Mouse (Mus musculus): ENCODE data around the gene Gm2a. TPM values are rescaled to one million over a fixed set of nuclear protein-coding genes. Genes with fewer than 3 reads are reported as not detected.
A peak's percentile ranks its signal among the peaks of the same experiment; 100 is the strongest.

Gene Gm2a
- polyA plus RNA-seq, 1 experiment from 2014 or later = 31.4 TPM

DNA sequence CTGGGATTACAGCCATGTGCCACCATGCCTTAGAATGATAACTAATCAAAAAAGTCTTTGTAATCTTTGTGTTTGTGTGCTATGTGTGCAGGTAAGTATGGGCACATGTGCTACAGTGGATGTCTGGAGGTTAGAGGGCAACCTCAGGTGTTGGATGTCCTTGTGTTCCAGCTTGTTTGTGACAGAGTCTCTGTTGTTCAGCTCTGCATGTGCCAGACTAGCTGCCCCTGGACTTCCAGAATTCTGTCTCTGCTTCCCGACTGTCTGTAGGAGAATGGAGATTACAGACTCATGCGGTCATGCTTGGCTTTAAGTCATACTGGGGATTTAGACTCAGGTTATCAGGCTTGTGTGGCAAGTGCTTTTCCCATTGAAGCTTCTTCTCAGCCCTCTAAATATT, 16.4 kb downstream of the Gm2a start:
- Histone ChIP-seq H3K4me1 (replicated peaks) (no peaks in the 10 kb centered on the region), H3K9me3 (no peaks in the 10 kb centered on the region), H3K27me3 (no peaks in the 10 kb centered on the region), H3K4me3 (no peak overlapping the region), H3K9ac (no peak overlapping the region), H3K27ac (replicated peaks) (no peak overlapping the region), H3K36me3 (peaks cover 5% of the 10 kb centered on the region; the same call in 1 of the 2 replicates), H3K4me2 (no peak overlapping the region)
- WGBS = 75% methylated on average over 2 of the region's 2 CpGs
- no peak for ATAC-seq (ENCODE audit: low FRiP score, low read depth)

DNA sequence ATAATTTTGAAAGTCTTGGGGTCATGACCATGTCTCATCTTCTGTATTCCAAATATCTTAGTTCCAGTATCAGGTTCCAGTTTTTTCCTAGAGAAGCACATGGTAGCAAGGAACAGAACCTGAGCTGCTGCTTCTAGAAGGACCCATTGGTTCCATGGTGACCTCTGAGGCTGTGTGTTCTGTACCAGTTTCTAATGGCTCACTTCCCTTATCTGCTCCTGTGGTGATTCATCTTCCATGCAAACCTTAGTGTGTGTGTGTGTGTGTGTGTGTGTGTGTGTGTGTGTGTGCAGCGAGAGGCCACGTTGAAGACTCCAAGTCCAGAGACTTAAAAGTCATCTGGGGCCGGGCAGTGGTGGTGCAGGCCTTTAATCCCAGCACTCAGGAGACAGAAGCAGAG, 18.1 kb downstream of the Gm2a start:
- no peak overlapping the region for H3K27ac ChIP-seq (replicated peaks)
- no peak overlapping the region for H3K4me3 ChIP-seq
- no peak for ATAC-seq (ENCODE audit: low FRiP score, low read depth)
- H3K4me2 ChIP-seq = no peak overlapping the region
- H3K36me3 ChIP-seq = no peaks in the 10 kb centered on the region
- no peak overlapping the region for H3K9ac ChIP-seq
- H3K9me3 ChIP-seq = no peaks in the 10 kb centered on the region
- H3K27me3 ChIP-seq = no peaks in the 10 kb centered on the region
- WGBS = 94% methylated on average over 3 of the region's 3 CpGs
- H3K4me1 ChIP-seq (replicated peaks) = no peaks in the 10 kb centered on the region

DNA sequence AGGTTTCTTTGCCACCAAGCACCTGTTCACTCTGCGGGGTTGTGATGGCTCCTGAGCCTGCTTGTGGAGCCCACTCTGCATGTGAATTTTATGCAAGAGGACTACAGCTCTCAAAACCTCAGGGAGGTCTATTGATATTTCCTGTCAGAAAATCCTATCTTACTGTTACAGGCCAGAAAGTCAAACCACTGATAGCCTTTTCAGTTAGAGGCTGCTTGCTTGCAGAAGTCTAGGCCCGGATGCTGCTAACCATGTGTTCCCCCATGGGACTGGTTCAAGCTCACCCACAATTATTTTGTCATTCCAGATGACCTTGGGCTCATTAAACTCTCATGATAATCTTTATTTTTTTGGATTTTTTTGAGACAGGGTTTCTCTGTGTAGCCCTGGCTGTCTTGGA, 19.1 kb downstream of the Gm2a start:
- 92% methylated on average over 2 of the region's 2 CpGs for WGBS
- Histone ChIP-seq H3K4me2 (no peak overlapping the region), H3K27me3 (no peaks in the 10 kb centered on the region), H3K36me3 (no peaks in the 10 kb centered on the region), H3K27ac (replicated peaks) (no peak overlapping the region), H3K9ac (no peak overlapping the region), H3K4me3 (no peak overlapping the region), H3K9me3 (no peaks in the 10 kb centered on the region), H3K4me1 (replicated peaks) (no peaks in the 10 kb centered on the region)
- ATAC-seq (ENCODE audit: low FRiP score, low read depth) = no peak

DNA sequence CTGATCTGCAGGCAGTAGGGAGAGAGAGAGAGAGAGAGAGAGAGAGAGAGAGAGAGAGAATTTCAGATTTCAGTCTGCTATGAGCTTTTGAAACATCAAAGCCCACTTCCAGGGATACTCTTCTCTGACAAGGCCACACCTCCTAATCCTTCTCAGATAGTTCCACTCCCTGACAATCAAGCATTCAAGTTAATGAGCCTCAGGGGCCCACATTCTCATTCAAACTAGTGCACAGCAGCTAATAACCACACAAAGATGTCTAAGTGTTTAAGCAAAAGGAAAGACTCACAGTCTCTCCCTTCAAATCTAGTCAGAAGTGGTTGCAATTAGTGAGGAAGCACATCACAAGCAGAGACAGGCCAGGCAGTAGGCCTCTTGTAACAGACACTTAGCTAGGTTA, 22.4 kb downstream of the Gm2a start:
- no peak overlapping the region for H3K4me3 ChIP-seq
- H3K27me3 ChIP-seq = no peaks in the 10 kb centered on the region
- no peak overlapping the region for H3K4me2 ChIP-seq
- no peaks in the 10 kb centered on the region for H3K36me3 ChIP-seq
- no peak for ATAC-seq (ENCODE audit: low FRiP score, low read depth)
- H3K27ac ChIP-seq (replicated peaks) = peak overlapping the region; percentile 28; the same call in 1 of the 2 replicates
- no peaks in the 10 kb centered on the region for H3K9me3 ChIP-seq
- H3K4me1 ChIP-seq (replicated peaks) = no peaks in the 10 kb centered on the region
- no peak overlapping the region for H3K9ac ChIP-seq

DNA sequence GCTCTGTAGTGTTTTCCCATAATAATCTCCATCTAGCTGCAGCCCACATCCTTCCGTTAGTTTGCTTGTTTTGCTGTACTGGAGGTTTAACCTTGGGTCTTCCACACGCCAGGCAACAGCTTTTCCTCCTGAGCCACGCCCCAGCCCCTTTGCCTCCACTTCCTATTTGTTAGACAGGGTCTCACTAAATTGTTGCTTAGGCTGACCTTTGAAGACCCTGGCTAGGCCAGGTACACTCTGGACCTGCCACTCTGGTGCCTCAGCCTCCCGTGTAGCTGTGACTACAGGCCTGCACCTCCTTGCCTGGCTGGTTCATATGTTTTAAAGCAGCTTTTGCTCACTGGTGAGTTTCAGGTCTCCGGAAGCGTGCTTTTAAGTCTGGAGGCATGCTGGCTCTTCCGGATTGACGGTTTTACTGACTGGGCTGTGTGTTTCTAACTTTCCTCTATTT, 22.9 kb downstream of the Gm2a start:
- peak overlapping the region; percentile 38; the same call in 1 of the 2 replicates for H3K27ac ChIP-seq (replicated peaks)
- no peak overlapping the region for H3K4me3 ChIP-seq
- no peak for ATAC-seq (ENCODE audit: low FRiP score, low read depth)
- H3K36me3 ChIP-seq = no peaks in the 10 kb centered on the region
- 75% methylated on average over 8 of the region's 8 CpGs for WGBS
- no peaks in the 10 kb centered on the region for H3K9me3 ChIP-seq
- no peak overlapping the region for H3K9ac ChIP-seq
- H3K4me2 ChIP-seq = no peak overlapping the region
- H3K27me3 ChIP-seq = no peaks in the 10 kb centered on the region
- H3K4me1 ChIP-seq (replicated peaks) = no peaks in the 10 kb centered on the region

DNA sequence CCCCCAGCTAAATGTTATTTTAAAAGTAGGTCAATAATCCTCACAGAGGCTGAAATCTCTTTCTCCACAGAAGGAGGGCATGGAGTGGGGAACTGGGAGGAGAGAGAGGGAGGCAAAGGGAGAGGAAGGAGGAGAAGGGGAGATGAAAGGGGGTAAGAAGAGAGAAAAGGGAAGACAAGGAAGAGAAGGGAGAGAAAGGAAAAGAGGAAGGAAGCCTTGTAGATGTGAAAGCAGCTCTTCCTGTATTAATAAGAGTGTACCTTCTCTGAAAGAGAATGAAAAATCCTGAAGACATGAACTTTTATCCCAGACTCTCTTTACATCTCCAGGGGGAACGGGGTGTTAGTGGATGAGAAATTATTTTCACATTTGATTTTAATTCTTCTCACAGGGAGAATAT, 23.5 kb downstream of the Gm2a start:
- ATAC-seq (ENCODE audit: low FRiP score, low read depth) = no peak
- WGBS = 81% methylated on average over 1 of the region's 1 CpGs
- no peaks in the 10 kb centered on the region for H3K36me3 ChIP-seq
- no peak overlapping the region for H3K4me3 ChIP-seq
- H3K9me3 ChIP-seq = no peaks in the 10 kb centered on the region
- no peaks in the 10 kb centered on the region for H3K4me1 ChIP-seq (replicated peaks)
- H3K27ac ChIP-seq (replicated peaks) = peak overlapping the region; percentile 38; the same call in 1 of the 2 replicates
- H3K27me3 ChIP-seq = no peaks in the 10 kb centered on the region
- H3K4me2 ChIP-seq = no peak overlapping the region
- no peak overlapping the region for H3K9ac ChIP-seq

DNA sequence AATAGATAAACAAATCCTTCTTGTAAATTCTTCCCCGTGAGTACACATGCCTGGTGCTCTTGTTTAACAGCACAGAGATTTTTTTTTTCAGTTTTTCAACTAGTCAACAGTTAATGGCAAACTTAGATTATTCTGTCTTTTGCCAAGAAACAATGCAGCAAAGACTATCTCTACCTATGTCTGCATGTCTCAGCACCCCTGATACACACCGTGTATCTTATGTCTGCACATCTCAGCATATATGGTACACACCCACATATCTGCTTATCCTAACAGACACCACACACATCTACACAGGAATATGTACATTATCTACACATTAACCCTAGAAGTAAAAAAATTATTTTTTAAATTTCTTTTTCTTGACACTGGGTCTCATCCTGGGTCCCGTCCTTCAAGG, 28.7 kb downstream of the Gm2a start:
- H3K4me2 ChIP-seq = no peak overlapping the region
- H3K4me3 ChIP-seq = no peak overlapping the region
- H3K4me1 ChIP-seq (replicated peaks) = no peaks in the 10 kb centered on the region
- no peak overlapping the region for H3K9ac ChIP-seq
- H3K36me3 ChIP-seq = no peaks in the 10 kb centered on the region
- 88% methylated on average over 3 of the region's 3 CpGs for WGBS
- no peak for ATAC-seq (ENCODE audit: low FRiP score, low read depth)
- H3K27ac ChIP-seq (replicated peaks) = no peak overlapping the region
- no peaks in the 10 kb centered on the region for H3K9me3 ChIP-seq
- no peaks in the 10 kb centered on the region for H3K27me3 ChIP-seq

DNA sequence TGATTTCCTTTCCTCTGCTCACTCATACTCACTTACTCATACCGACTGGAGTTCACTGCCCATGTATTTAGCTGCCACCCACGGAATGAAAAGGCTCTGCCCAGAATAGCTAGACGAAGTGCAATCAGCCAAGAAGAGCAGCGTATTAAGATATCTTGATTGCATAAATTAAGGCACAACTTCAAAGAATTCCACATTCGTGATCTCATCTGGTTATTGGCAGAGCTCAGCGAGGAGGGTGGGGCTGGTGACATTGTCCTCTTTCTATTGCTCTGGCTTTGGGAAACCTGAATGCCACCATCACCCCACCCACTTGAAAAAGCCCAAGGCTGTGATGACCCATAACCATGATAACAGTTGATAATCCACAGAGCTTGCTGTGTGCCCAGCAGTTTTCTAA, 30.0 kb downstream of the Gm2a start:
- Histone ChIP-seq H3K36me3 (no peaks in the 10 kb centered on the region), H3K4me2 (no peak overlapping the region), H3K27ac (replicated peaks) (no peak overlapping the region), H3K4me1 (replicated peaks) (no peaks in the 10 kb centered on the region), H3K27me3 (no peaks in the 10 kb centered on the region), H3K9ac (no peak overlapping the region), H3K9me3 (no peaks in the 10 kb centered on the region), H3K4me3 (no peak overlapping the region)
- ATAC-seq (ENCODE audit: low FRiP score, low read depth) = no peak
- WGBS = 62% methylated on average over 6 of the region's 6 CpGs

DNA sequence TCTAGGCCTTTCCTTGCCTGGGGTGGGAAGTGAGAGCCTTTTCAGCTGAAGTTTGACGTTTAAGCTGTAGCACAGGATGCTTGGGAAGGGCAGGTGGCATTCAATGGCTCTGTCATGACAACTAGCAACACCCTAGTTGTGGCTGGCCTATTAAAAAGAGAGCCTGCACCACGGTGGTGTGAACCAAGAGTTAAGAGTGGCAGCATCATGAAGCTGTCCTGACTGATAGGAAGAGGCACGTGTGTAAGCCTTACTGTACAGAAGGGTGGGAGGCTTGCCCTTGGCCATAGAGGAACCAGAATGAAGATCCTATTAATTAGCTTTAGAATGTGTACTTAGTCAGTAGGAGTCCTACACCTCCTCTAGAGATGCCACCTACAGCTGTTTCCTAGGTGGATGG, 30.5 kb downstream of the Gm2a start:
- H3K4me2 ChIP-seq = no peak overlapping the region
- no peaks in the 10 kb centered on the region for H3K36me3 ChIP-seq
- no peaks in the 10 kb centered on the region for H3K9me3 ChIP-seq
- no peak overlapping the region for H3K9ac ChIP-seq
- ATAC-seq (ENCODE audit: low FRiP score, low read depth) = no peak
- no peaks in the 10 kb centered on the region for H3K4me1 ChIP-seq (replicated peaks)
- H3K4me3 ChIP-seq = no peak overlapping the region
- H3K27ac ChIP-seq (replicated peaks) = no peak overlapping the region
- no peaks in the 10 kb centered on the region for H3K27me3 ChIP-seq
- 73% methylated on average over 3 of the region's 3 CpGs for WGBS

DNA sequence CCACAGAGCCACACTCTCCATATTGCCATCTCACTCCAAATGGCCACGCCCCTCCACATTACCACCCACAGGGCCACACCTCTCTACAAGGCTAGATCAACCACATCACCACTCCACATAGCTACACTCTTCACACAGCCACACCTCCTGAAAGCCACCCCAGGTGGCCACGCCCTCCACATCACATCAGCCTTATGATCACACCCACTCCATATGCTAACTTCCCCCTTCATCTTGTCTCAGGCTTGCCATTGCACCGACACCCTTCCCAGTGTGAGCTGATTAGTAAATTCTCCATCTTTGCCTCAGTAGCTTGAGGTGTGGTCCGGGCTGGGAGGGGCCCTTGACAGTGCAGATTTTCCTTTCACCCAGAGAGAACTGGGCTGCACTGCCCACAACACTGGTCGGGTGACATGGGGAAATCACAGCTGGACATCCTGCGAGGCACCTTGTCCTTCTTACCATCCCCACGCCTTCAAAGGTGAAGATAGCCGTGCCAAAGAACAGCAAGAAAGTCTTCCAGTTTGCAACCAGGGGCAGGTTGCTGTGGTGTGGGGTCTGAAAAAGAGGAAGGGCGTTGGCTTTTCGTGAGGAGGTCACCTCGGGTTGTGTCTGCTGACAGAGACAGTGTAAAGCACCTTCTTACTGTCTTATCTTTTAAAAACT, 33.3 kb downstream of the Gm2a start:
- Histone ChIP-seq H3K4me2 (no peak overlapping the region), H3K36me3 (no peaks in the 10 kb centered on the region), H3K4me1 (replicated peaks) (no peaks in the 10 kb centered on the region), H3K4me3 (no peak overlapping the region), H3K9ac (no peak overlapping the region), H3K27me3 (no peaks in the 10 kb centered on the region), H3K27ac (replicated peaks) (no peak overlapping the region), H3K9me3 (no peaks in the 10 kb centered on the region)
- 91% methylated on average over 11 of the region's 11 CpGs for WGBS
- no peak for ATAC-seq (ENCODE audit: low FRiP score, low read depth)

DNA sequence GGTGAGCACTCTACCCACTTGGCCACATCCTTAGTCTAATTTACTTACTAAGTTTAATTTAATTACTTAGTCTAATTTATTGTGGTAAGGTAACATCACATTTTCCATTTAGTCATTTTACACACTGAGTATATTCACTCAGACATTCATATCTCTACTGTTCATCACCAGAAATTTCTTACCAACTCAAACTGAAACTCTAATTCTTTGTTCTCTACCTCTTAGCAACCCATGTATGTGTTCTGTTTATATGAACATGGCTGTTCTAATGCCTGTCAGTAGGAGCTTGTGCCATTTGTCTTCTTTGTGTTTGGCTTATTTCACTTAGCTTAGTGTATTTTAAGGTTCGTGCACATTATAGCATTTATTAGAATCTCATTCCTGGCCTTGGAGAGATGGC, 34.0 kb downstream of the Gm2a start:
- WGBS = 88% methylated on average over 1 of the region's 1 CpGs
- H3K27ac ChIP-seq (replicated peaks) = no peak overlapping the region

DNA sequence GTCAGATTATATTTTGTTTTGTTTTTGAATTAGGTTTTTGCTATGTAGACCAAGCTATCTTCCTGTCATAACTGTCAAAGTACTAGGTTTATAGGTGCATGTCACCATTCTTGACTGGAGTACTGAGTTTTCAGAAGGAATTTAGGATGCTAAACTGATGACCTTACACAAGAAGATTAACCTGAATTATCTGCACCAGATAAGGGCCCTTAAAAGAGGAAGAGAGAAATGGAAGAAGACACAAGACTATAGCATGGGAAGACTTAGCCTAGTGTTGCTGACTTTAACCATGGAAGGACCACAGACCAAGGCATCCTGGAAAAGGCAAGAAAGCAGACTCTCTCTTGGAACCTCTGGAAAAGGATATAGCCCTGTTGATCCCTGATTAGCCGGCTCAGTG, 35.3 kb downstream of the Gm2a start:
- Histone ChIP-seq H3K36me3 (no peaks in the 10 kb centered on the region), H3K4me3 (no peak overlapping the region), H3K9ac (no peak overlapping the region), H3K9me3 (no peaks in the 10 kb centered on the region), H3K27me3 (no peaks in the 10 kb centered on the region), H3K4me1 (replicated peaks) (no peaks in the 10 kb centered on the region), H3K27ac (replicated peaks) (no peak overlapping the region), H3K4me2 (no peak overlapping the region)
- 97% methylated on average over 1 of the region's 1 CpGs for WGBS
- no peak for ATAC-seq (ENCODE audit: low FRiP score, low read depth)

More for the DNA sequence above, 34.0 kb downstream of the Gm2a start:
- Histone ChIP-seq H3K9ac (no peak overlapping the region), H3K27me3 (no peaks in the 10 kb centered on the region), H3K36me3 (no peaks in the 10 kb centered on the region), H3K4me3 (no peak overlapping the region), H3K4me1 (replicated peaks) (no peaks in the 10 kb centered on the region), H3K4me2 (no peak overlapping the region), H3K9me3 (no peaks in the 10 kb centered on the region)
- no peak for ATAC-seq (ENCODE audit: low FRiP score, low read depth)

DNA sequence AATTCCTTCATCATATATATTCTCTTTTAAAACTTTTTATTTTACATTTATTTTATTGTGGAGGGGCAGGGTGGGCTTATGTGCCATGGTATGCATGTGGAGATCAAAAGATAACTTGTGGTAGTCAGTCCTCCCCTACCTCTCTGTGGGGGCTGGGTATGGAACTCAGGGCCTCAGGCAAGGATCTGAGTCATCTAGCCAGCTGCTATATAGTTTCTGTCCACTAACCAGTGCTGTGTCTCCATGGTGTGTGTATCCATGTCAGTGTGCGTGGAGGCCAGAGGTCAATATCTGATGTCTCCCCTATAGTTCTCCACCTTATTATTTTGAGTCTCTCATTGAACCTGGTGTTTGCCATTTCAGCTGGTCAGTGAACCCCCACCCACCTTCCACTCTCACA, 36.5 kb downstream of the Gm2a start:
- WGBS = 86% methylated on average over 1 of the region's 1 CpGs
- Histone ChIP-seq H3K9ac (no peak overlapping the region), H3K4me2 (no peak overlapping the region), H3K9me3 (no peaks in the 10 kb centered on the region), H3K4me3 (no peak overlapping the region), H3K27ac (replicated peaks) (no peak overlapping the region), H3K4me1 (replicated peaks) (no peaks in the 10 kb centered on the region), H3K27me3 (no peaks in the 10 kb centered on the region), H3K36me3 (no peaks in the 10 kb centered on the region)
- no peak for ATAC-seq (ENCODE audit: low FRiP score, low read depth)
